Mouse (Mus musculus) spleen, postnatal 10 days (tissue): ENCODE data around the gene 4933402D24Rik.

ENCODE experiments used
- DNase-seq, 2 experiments: peaks; one replicate each; pipeline ENCODE4 v3.0.0; 2021 to 2022; ENCODE audit warnings: low spot score in 2 of 2

Gene 4933402D24Rik

GRCm38 (mm10) chr1:63769167-63769566, at the start of gene 4933402D24Rik:
Gene 4933402D24Rik, minus strand, starts transcription at chr1:63769267.
- no peak for DNase-seq

DNA sequence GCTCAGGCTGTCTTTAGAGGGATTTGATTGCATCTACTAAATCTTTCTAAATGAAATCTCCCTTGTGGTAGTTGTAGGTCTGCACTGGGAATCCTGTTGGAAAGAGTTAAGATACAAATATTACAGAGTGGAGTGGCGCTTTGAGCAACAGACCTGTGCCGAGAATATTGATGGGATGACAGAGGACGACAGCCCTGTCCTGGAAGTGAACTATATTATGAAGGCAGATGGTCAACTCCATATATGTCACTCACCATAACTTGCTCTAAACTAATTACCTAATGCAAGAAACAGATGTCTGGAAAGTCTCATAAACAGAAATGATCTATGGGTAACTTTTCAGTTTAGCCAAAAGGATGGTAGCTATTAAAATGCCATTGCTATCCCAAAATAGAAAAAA, 39.5 kb upstream of the 4933402D24Rik start:
- DNase-seq: no peak

DNA sequence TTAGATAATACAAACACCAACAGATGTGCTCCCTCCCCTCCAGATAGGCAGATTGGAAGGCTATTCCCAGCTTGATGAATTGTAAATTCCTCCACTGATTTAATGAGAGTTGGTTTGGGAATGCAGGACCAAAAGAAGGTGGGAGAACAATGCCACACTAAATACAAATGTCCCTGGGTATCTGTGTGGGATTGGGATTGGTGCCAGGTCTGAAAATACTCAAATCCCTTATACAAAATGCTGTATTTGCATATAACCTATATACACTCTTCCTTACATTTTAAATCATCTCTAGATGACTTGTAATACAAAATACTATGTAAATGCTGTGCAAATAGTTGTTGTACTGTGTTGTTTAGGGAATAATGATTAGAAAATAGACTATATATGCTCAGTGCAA, 36.0 kb upstream of the 4933402D24Rik start:
- DNase-seq: no peak

DNA sequence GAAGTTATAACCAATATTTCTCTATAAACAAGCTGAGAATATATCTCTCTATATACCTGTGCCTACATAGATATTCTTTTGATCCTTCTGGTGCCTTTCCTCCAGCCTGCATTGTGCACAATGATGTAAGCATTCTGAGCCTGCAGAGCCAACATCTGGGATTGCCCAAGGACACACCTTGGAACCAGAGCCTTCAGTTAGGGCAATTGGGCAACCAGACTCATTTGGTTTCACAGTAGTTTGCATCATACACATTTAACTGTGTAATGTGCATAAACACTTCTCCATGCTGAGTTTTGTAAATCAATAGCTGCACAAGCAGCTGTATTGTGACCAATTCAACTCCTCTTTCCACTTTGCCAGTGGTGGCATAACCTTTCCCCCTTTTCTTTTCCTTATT, 25.3 kb upstream of the 4933402D24Rik start:
- DNase-seq: no peak

GRCm38 (mm10) chr1:63776902-63777630, 8.0 kb upstream of the 4933402D24Rik start:
- DNase-seq: no peak

- DNase-seq: no peak
Measured at GRCm38 (mm10) chr1:63776396-63776795, 7.3 kb upstream of the 4933402D24Rik start.

GRCm38 (mm10) chr1:63770309-63770708, 1.2 kb upstream of the 4933402D24Rik start:
- no peak for DNase-seq

DNA sequence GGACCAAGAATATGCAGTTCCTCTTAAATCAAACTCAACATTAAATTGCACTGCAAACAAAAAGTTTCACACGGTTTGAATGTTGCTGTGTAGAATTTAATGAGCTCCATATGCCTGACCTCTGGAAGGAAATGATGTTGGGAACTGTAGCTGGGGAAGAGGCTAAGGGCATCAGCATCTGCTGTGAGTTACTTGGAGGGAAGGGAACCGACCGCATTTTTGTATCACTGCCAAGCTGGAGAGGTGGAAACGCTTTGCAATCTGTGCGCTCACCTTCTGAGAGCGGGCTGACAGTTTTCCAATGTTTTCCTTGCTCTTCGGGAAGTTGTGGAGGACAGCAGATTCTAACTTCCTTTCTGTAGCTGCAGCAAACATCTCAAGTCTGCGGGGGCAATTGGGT, 955 bp downstream of the 4933402D24Rik start:
- DNase-seq: no peak

GRCm38 (mm10) chr1:63764395-63764794, 4.7 kb downstream of the 4933402D24Rik start:
- DNase-seq: no peak

DNA sequence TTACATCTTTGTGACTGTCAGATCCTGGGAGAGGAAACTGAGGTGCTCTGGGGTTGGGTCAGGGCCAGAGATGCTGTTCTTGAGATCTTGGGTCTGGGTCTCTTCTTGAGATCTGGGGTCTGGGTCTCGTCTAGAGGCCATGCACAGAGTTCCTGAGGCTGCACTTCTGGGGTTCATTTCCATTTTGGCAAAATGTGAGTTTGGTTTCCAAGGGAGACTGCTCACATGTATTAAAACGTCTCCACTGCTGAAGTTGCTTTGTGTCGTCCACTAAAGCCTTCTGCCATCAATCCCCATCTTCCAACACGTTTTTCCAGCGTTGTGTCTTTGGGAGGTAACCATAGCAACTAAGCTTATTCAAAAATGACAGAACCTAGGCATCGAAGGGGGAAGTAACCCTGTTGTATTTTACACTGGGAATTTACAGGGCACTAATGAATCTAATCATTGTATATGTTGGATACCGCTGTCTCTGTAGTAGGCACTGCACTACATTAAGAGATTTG, 5.1 kb downstream of the 4933402D24Rik start:
- no peak for DNase-seq

DNA sequence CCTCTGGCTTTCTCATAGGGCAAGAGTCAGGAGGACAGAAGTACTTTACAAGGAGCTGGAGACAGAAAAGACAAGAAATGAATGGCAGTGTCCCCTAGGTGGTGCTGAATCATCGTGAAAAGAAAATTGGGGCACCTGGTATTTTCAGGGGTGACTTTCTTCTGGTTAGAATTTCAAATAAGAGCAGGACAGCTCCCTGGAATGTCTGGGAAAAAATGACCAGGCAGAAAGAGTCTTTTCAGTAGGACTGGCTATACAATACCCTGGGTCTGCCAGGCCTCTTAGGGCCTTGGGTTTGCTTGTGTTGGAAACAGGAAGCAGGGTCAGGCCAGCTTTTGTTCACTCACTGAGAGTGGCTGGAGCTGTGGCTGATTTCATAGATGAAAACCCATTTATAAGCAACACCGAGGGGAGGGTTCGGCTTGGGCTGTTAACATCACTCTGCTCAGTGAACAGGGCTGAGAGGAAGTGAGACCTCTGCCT, 5.8 kb downstream of the 4933402D24Rik start:
- DNase-seq: peak in 1 of 2 experiments; percentile 13

- DNase-seq: no peak
Measured at GRCm38 (mm10) chr1:63756005-63756404, 13.1 kb downstream of the 4933402D24Rik start.

- peak; percentile 67 to 82 for DNase-seq
Measured at GRCm38 (mm10) chr1:63730240-63730771, 38.8 kb downstream of the 4933402D24Rik start, which contains the start of the genes Mdh1b and Fastkd2. Gene Mdh1b, minus strand, starts transcription at chr1:63730318. Gene Fastkd2, plus strand, starts transcription at chr1:63730614.

GRCm38 (mm10) chr1:63729796-63730195, 39.3 kb downstream of the 4933402D24Rik start:
- DNase-seq: no peak

DNA sequence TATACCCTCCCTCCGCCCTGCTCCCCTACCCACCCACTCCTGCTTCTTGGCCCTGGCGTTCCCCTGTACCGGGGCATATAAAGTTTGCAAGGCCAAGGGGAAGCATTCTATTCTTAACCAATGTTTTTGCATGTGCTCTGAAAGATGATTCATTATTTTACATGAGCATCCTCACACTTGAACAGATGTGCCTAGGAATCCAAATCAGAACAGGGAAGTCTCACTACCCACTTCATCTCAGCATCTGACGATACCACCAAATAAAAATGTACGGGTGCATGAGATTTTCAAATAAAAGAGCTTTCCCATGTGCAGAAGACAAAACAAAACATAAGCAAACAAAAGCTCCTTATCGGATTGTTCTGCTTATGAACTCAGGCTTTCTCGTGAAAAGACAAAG, 48.9 kb downstream of the 4933402D24Rik start:
- no peak for DNase-seq

DNA sequence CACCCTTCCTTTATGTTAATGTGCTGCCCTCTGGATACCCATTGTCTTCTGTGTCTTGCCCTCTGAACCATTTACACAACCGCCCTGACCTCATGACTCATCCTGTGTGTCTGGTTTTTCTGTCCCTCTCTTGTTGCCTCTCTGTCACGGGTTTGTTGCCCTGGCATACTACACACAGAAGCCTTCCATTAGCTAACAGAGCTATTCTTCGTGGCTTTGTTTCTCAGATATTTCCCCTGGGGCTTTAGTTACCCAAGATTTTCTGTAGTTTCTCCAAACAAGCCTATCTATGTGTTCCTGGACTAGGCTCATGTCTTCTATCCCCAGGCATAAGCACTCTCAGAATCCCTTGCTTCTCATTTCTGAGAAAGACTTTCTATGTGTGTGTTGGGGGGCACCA, 60.2 kb downstream of the 4933402D24Rik start:
- no peak for DNase-seq

- DNase-seq: no peak
Measured at GRCm38 (mm10) chr1:63705733-63706132, 63.3 kb downstream of the 4933402D24Rik start.
